In genomic region chr8:93843858-93844502, GRCm38 (mm10) we compare ENCODE assay signal across 10 mouse cellular contexts. TPM values are rescaled to one million over a fixed set of nuclear protein-coding genes. Genes with fewer than 3 reads are reported as not detected.
DNase-seq lines count a peak whose midpoint lies in the region; ATAC-seq and TF ChIP-seq lines count a peak whose summit lies in the region.
"Had no signal": no experiment of that assay in that cellular context is flagged by ENCODE, and none has a peak within 500 bp of the region (broad histone marks: within the 10 kb centered on the region; RNA-seq: fewer than 3 reads in every experiment).

No protein-coding gene starts in this region.

- WGBS in lung, adult 2 months = 34% methylated on average over 12 of the region's 12 CpGs
- 30% methylated on average over 12 of the region's 12 CpGs for WGBS in lung, embryonic 16.5 days

- DNase-seq in embryo, embryonic 11 days = peak; percentile 51
- no peak for DNase-seq in embryo, embryonic 9.5 days (ENCODE audit: extremely low spot score)
- no peak for DNase-seq in lung, adult 2 months
- DNase-seq in lung, adult 18-20 months = no peak
- DNase-seq in cerebellum, postnatal 25 days = peak; percentile 63 to 68
- no peak for DNase-seq in frontal cortex, postnatal 10 days (ENCODE audit: low spot score in 2 of 2)
- no peak for DNase-seq in left cerebral cortex, postnatal 14 days (ENCODE audit: low spot score in 2 of 2)
- DNase-seq: liver, embryonic 13.5 days; right cerebral cortex, postnatal 4 days had no signal

- intact Hi-C loops in left cerebral cortex, postnatal 14 days (cut with DNase I) = loop anchor here (5.0 kb wide), 1 partner anchor 88 kb away; no protein-coding TSS in a partner anchor

- H3K27me3 ChIP-seq in lung, embryonic 16.5 days (ENCODE audit: control insufficient read depth, insufficient read depth, low read depth, low read length) = no peaks in the 10 kb centered on the region
- H3K27me3 ChIP-seq: liver, embryonic 13.5 days had no signal

- no peak overlapping the region for H3K27ac ChIP-seq in lung, embryonic 16.5 days (ENCODE audit: low read length)
- H3K27ac ChIP-seq: liver, embryonic 13.5 days had no signal

- H3K4me1 ChIP-seq in lung, adult 2 months (ENCODE audit: control insufficient read depth, insufficient read depth, low read length) = peaks cover 2% of the 10 kb centered on the region
- peaks cover 6% of the 10 kb centered on the region for H3K4me1 ChIP-seq in lung, embryonic 16.5 days (replicated peaks; ENCODE audit: control insufficient read depth, insufficient read depth, low read length)

- peak; percentile 33; the same call in 1 of the 2 replicates for TF ChIP-seq CTCF in lung, adult 2 months (IDR thresholded peaks at IDR 0.05; ENCODE audit: insufficient read depth, low read length)

- no peaks in the 10 kb centered on the region for H3K9me3 ChIP-seq in lung, embryonic 16.5 days (ENCODE audit: control insufficient read depth, low read length)
- H3K9me3 ChIP-seq: liver, embryonic 13.5 days had no signal

- no peaks in the 10 kb centered on the region for H3K36me3 ChIP-seq in lung, embryonic 16.5 days (ENCODE audit: control insufficient read depth, insufficient read depth, low read length)
- H3K36me3 ChIP-seq: liver, embryonic 13.5 days had no signal

- H3K4me3 ChIP-seq in lung, adult 2 months (replicated peaks; ENCODE audit: extremely low read depth, low read depth, low read length) = no peak overlapping the region
- H3K4me3 ChIP-seq in lung, embryonic 16.5 days (ENCODE audit: low read length) = no peak overlapping the region
- H3K4me3 ChIP-seq: liver, embryonic 13.5 days had no signal

- ATAC-seq in lung, embryonic 16.5 days (ENCODE audit: low read depth) = peak; percentile 58; the same call in 1 of the 2 replicates

- no peak overlapping the region for H3K9ac ChIP-seq in lung, embryonic 16.5 days (ENCODE audit: low read length)
- H3K9ac ChIP-seq: liver, embryonic 13.5 days had no signal

- H3K4me2 ChIP-seq in lung, embryonic 16.5 days (ENCODE audit: low read depth, low read length) = no peak overlapping the region
- H3K4me2 ChIP-seq: liver, embryonic 13.5 days had no signal

- no peak for TF ChIP-seq POLR2A in lung, adult 2 months (IDR thresholded peaks at IDR 0.05; ENCODE audit: borderline replicate concordance, extremely low read depth, low read depth, low read length)

RNA-seq across cellular contexts. Expression of gene Gnao1, which starts 34.2 kb away (rescaled TPM):
- polyA plus RNA-seq in lung, adult 2 months (2012; rRNA removed) = 31.8 and 38.4 TPM in 2 replicates
- polyA plus RNA-seq in lung, embryonic 16.5 days (2015; fragmentation: Nextera tagmentation; extraction: Ambion mirVana) = 3.7 and 4.7 TPM in 2 replicates
- total RNA-seq in left cerebral cortex, postnatal 14 days (2021) = 100 to 1,000 TPM; 949 to 978 TPM

Comparison
In these comparisons a context has a peak if more than half of its experiments do, and no peak if none do; other contexts are left out.
1. DNase-seq: peak in embryo, embryonic 11 days (single experiment) and cerebellum, postnatal 25 days (2 of 2); none in embryo, embryonic 9.5 days (single experiment), lung, adult 2 months (single experiment), lung, adult 18-20 months (0 of 2), frontal cortex, postnatal 10 days (0 of 2) and left cerebral cortex, postnatal 14 days (0 of 2).